Mouse (Mus musculus): ENCODE results near the gene Phrf1. TPM values are rescaled to one million over a fixed set of nuclear protein-coding genes. Genes with fewer than 3 reads are reported as not detected.

Phrf1 gene
- total RNA-seq (2023), result 100 to 1,000 TPM; 149 TPM

DNA sequence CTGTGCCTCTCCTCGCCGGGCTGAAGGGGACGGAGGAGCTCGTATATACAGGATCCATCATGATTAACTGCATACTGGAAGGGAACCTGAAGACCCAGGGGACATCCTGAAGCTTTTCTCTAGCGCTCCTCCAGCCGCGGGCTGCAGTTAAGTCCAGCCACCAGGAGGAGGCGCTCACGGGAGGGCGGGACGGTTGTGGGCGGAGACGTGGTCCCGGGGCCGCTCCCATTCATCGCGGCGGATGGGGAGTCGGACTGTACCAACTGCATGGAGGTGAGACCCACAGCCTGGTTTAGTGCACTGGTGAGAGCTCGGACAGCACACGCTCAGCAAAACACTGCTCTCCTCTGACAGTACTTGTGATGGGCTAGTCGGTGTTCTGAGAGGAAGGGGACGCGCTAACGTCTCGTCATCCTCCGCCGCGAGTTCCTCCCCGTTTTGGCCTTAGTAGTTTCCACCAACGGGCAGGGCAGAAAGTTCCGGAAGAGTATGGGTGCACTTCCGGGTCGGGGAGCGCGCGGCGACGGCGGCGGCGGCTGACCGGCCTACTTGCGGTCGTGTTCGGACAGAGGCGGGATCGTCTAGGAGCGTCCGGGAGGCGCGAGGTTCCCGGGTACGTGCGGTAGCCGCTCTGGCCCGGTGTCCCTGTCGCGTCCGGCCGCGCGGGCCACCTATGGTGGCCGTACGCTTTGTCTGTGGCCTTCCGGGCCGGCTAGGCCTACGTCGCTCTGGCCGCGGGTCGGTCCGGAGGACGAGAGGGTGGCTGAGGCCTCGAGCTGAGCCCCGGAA lies at the start of gene Phrf1:
Phrf1 (plus strand) TSS at position 506 of the 789 bp plus-strand sequence.

DNA sequence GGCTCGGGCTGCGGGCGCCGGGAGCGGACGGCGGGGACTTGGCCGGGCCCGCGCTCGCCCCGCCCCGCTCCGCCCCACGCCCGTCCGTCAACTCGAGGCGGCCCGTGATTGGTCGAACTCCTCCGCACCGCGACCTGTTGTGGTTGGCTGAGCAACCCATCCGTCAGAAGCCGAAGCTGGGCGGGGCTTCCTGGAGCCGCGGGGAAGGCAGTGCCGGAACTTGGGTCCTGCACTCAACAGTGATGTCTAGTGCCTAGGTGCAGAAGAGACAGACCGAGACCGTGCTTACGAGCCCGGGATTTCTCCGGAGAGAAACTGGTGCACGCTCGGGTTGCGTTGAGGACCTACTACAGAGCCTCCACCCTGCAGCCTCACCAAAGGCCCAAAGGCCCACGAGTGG lies 34.6 kb upstream of the Phrf1 start, which contains the start of the genes Hras and Lrrc56:
Hras (minus strand) TSS at position 58 of the 400 bp plus-strand sequence.
Lrrc56 (plus strand) TSS at position 210 of the 400 bp plus-strand sequence.

DNA sequence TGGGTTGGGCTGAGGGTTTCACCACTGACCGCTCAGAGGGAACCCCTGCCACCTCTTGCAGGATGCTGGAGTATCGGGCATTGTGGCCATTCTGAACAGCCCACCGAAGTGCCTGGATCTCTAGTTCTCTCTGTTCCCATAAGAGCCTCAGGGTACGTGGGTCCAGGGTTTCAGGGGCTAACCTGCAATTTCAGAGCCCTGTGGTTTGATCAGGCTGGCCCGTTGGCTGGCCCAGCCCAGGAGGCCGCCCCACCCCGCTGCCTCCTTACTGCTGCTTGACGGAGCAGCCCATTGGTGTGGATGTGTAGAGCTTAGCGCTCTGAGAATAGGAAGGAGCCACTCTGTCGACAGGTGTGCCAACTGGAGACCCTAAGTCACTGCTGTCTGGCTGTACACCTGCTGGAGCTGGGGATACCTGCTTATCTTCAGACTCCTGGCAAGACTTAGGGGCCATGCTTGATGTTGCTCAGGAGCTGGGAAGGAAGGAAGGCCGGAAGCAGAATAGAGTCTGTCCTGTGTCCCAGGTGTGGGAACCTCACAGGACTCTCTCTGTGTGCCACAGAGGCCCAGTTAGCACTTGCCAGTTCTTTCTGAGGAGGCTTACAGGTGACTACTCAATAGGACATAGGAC lies 14.9 kb upstream of the Phrf1 start, which contains the start of gene Lmntd2:
Lmntd2 (minus strand) TSS at position 476 of the 631 bp plus-strand sequence.

DNA sequence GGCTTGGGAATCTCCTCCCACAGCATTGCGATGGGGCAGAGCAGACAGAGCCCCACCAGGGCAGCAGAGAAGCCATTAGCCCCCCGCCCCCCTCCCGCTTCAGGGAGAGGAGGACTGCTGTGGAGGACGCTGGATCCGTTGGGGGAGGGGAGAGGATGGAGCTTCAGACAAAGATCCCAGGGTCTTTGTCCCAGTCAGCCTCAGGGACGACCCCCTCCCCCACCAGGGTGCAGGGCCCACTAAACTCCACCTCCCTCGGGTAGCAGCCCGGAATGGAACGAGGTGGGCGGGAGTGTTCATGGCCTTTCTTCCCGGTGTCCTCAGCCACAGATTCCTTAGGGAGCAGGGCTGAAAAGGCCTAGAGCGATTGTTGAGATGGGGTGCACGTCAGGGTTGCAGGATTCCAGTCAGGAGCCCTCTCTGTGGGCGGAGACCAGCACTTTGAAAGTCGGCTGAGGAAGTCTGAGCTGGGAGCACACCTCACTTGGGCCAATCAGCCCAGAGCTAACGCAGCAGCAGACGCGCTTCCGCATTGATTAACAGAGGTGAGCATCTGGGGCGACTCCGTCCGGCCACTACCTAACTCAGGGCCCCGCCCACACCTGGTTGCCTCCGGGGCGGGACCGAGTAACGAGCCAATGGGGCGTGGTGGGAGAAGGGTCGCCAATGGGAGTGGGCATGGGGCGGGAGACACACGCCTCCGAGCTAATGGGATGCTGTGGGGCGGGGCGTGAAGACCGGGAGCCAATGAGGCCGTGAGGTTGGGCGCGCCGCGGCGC lies 13.3 kb upstream of the Phrf1 start, which contains the start of gene Rassf7:
Rassf7 (plus strand) TSS at position 760 of the 779 bp plus-strand sequence.

DNA sequence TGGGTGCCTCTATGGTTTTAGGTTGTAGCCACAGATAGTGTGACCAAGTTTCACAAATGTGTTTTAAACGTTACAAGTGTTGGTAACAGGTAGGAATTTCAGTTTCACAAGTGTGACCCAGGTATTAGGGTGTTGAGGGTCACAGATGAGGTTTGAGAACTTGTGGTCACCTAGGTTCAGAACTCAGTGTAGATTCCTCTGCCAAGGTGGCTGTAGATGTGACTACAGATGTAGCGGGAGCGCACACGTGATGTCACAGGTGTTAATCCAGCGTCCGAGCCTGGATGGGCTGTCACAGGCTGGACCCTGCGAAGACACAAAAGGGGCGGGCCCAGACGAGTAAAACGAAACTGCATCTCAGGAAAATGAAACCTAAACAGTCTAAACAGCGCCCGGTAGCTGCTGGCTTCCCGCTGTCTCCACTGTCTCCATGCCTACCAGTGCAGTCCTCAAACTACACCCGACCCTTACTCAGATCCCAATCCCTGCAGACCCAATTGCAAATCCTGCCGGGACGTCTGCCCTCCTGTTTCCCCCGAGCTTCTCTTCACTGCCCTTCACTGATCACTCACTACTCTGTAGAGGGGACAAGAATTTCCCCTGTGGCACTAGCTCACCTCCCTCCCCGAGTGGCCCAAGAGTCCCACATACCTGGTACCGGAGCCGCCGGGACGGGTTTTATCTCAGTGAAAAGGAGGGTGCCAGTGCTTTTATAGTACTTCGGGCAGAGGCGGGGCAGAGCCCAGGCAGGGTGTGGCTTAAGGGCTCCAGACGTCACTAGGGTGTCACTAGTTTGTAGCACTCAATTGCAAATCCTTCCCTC lies 37.4 kb downstream of the Phrf1 start, which contains the start of gene Irf7:
Irf7 (minus strand) TSS at position 743 of the 823 bp plus-strand sequence.

DNA sequence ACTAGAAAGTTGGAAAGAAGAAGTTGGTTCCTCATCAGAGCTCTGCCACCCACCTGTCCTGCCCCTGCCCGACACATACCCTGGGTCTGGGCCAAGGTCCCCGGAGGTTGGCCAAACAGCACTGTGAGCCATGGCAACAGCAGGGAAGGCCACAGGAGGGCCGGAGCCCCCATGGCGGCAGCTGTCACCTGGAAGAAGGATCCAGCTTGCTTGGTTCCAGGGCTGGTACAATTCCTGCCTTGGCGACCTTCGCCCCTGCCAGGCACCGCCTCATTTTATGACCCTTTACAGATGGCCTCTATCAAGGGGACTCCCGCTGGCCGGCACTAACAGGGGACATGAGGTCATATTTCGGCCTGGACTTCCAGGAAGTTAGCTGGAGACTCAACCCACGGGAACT lies 48.0 kb downstream of the Phrf1 start, which contains the start of gene Cdhr5:
Cdhr5 (minus strand) TSS at position 241 of the 400 bp plus-strand sequence.

DNA sequence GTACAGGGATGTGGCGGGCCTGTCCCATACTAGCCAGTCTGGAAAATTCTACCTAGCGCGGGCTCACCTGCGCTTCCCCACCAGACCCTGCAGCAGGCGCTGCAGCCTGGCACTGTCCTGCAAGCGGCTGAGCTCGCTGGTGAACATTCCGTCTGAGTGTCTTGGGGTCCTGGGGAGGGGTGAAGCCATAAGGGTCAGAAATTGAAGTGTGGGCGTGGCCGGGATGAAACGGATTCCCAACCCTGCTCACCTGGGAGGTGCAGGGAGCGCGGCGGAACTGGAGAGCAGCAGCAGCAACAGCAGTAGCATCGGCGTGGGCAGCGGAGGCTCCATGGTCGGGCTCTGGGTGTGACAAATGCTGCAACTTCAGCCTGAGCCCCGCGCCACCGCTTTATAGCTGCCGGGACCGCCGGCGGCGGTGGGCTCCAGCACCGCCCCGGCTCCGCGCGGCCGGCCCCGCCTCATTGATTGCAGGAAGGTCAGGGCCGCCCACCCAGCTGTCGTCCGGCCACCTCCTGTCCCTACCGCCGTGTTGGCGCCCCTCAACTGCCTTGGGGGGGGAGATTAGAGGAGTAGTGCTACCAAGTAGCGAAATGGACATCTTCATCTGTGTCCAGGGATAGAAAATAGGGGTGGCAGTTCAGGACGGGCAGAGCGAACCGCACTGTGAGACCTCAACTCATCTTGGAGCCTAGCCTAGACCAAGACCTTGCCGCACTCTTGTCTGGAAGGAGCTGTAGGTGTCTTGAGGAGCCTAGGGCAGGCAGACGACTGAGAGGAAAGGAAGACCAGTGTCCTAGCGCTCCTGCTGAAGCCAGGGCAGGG lies 50.4 kb downstream of the Phrf1 start, which contains the start of gene Sct:
Sct (minus strand) TSS at position 368 of the 825 bp plus-strand sequence.

DNA sequence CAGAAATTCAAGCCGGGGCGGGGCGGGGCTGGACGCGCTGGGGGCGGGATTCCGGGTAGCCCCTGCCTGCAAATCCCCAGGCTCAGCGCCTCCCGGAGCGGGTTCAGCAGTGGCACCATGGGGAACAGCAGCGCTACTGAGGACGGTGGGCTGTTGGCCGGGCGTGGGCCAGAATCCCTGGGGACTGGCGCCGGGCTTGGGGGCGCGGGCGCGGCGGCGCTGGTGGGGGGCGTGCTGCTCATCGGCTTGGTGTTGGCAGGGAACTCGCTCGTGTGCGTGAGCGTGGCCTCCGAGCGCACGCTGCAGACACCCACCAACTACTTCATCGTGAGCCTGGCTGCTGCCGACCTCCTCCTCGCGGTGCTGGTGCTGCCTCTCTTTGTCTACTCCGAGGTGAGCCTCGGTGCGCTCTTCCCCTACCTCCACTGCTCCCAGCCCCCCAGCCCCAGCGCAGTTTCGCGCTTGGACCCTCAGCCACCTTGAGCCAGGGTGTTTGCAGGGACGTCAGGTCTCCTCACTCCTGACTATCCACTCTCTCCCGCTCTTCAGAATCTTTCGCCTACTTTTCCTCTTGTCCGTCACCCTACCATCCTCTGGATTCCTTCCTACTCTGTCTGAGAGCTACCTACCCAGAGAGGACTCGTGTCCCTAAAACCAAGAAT lies 63.5 kb downstream of the Phrf1 start, which contains the start of gene Drd4:
Drd4 (plus strand) TSS at position 86 of the 662 bp plus-strand sequence.

Other genes starting within 250 kb of the Phrf1 start
- 1 to 10 TPM; 2.1 to 4.4 TPM for gene Ifitm3, start 218.0 kb upstream of the Phrf1 start, total RNA-seq (2023)
- not detected for gene Ifitm6, start 210.9 kb upstream of the Phrf1 start, total RNA-seq (2023)
- gene Gm17387, start 199.7 kb upstream of the Phrf1 start, total RNA-seq (2023), result not detected
- not detected for gene B4galnt4, start 167.7 kb upstream of the Phrf1 start, total RNA-seq (2023)
- gene Pkp3, start 150.6 kb upstream of the Phrf1 start, total RNA-seq (2023), result 10 to 100 TPM; 27.8 to 32.3 TPM
- gene Sigirr, start 128.2 kb upstream of the Phrf1 start, total RNA-seq (2023), result 10 to 100 TPM; 44.7 to 51.9 TPM
- gene Ano9, start 111.0 kb upstream of the Phrf1 start, total RNA-seq (2023), result not detected
- gene Ptdss2, start 106.4 kb upstream of the Phrf1 start, total RNA-seq (2023), result 1 to 10 TPM; 9.0 to 9.8 TPM
- 10 to 100 TPM; 76.8 to 79.0 TPM for gene Rnh1, start 55.9 kb upstream of the Phrf1 start, total RNA-seq (2023)
- 10 to 100 TPM; 23.1 to 28.1 TPM for gene Hras, start 34.8 kb upstream of the Phrf1 start, total RNA-seq (2023)
- gene Lrrc56, start 34.6 kb upstream of the Phrf1 start, total RNA-seq (2023), result 1 to 10 TPM; 5.4 to 7.7 TPM
- 1 to 10 TPM; 4.9 TPM for gene Lmntd2, start 14.7 kb upstream of the Phrf1 start, total RNA-seq (2023)
- 10 to 100 TPM; 13.4 to 15.4 TPM for gene Rassf7, start 12.9 kb upstream of the Phrf1 start, total RNA-seq (2023)
- gene Irf7, start 37.7 kb downstream of the Phrf1 start, total RNA-seq (2023), result 10 to 100 TPM; 27.7 to 43.8 TPM
- gene Cdhr5, start 48.0 kb downstream of the Phrf1 start, total RNA-seq (2023), result not detected
- gene Sct, start 50.3 kb downstream of the Phrf1 start, total RNA-seq (2023), result not detected
- not detected for gene Drd4, start 63.2 kb downstream of the Phrf1 start, total RNA-seq (2023)
- gene Deaf1, start 98.9 kb downstream of the Phrf1 start, total RNA-seq (2023), result 10 to 100 TPM; 44.0 to 45.2 TPM
- gene Tmem80, start 99.0 kb downstream of the Phrf1 start, total RNA-seq (2023), result 10 to 100 TPM; 21.6 to 30.3 TPM
- gene Eps8l2, start 110.1 kb downstream of the Phrf1 start, total RNA-seq (2023), result under 1 TPM; 0.24 to 0.84 TPM
- gene Taldo1, start 163.4 kb downstream of the Phrf1 start, total RNA-seq (2023), result 100 to 1,000 TPM; 146 to 150 TPM
- 10 to 100 TPM; 31.8 to 46.1 TPM for gene Gatd1, start 185.4 kb downstream of the Phrf1 start, total RNA-seq (2023)
- not detected for gene Cend1, start 200.7 kb downstream of the Phrf1 start, total RNA-seq (2023)
- 10 to 100 TPM; 45.5 to 49.9 TPM for gene Slc25a22, start 209.1 kb downstream of the Phrf1 start, total RNA-seq (2023)
- gene Pidd1, start 215.2 kb downstream of the Phrf1 start, total RNA-seq (2023), result 1 to 10 TPM; 5.9 to 6.3 TPM
- gene Rplp2, start 218.6 kb downstream of the Phrf1 start, total RNA-seq (2023), result 1,000 to 10,000 TPM; 2,341 to 2,386 TPM
- 10 to 100 TPM; 54.1 to 58.8 TPM for gene Pnpla2, start 226.4 kb downstream of the Phrf1 start, total RNA-seq (2023)
- not detected for gene Cracr2b, start 232.3 kb downstream of the Phrf1 start, total RNA-seq (2023)
- 10 to 100 TPM; 11.2 to 17.5 TPM for gene Cd151, start 238.6 kb downstream of the Phrf1 start, total RNA-seq (2023)
- 10 to 100 TPM; 18.6 to 21.3 TPM for gene Polr2l, start 246.3 kb downstream of the Phrf1 start, total RNA-seq (2023)
- under 1 TPM in 1 of 2 experiments, not detected in 1; 0.99 TPM for gene Tspan4, start 246.5 kb downstream of the Phrf1 start, total RNA-seq (2023)

Data from B cell, adult 67 days (primary cell).